ENCODE assay signal across 8 mouse cellular contexts in genomic region chr7:81211760-81212159, GRCm38 (mm10). TPM values are rescaled to one million over a fixed set of nuclear protein-coding genes. Genes with fewer than 3 reads are reported as not detected.
A peak's percentile ranks its signal among the peaks of the same experiment; 100 is the strongest.
DNase-seq lines count a peak whose midpoint lies in the region; ATAC-seq lines count a peak whose summit lies in the region.

No protein-coding gene starts in this region.

- 9% methylated on average over 8 of the region's 8 CpGs for WGBS in intestine, embryonic 15.5 days

- H3K9me3 ChIP-seq in intestine, embryonic 15.5 days, result no peaks in the 10 kb centered on the region

- peaks cover 20% of the 10 kb centered on the region for H3K4me1 ChIP-seq in intestine, embryonic 15.5 days (replicated peaks)

- H3K4me2 ChIP-seq in intestine, embryonic 15.5 days (replicated peaks), result peak overlapping the region; percentile 82

- no peak for ATAC-seq in intestine, embryonic 15.5 days

- H3K36me3 ChIP-seq in intestine, embryonic 15.5 days, result no peaks in the 10 kb centered on the region

- peaks cover 25% of the 10 kb centered on the region for H3K27me3 ChIP-seq in intestine, embryonic 15.5 days (replicated peaks)

- peak overlapping the region; percentile 54; the same call in 1 of the 2 replicates for H3K4me3 ChIP-seq in intestine, embryonic 15.5 days (replicated peaks)

- no peak overlapping the region for H3K9ac ChIP-seq in intestine, embryonic 15.5 days

- H3K27ac ChIP-seq in intestine, embryonic 15.5 days, result no peak overlapping the region

- intact Hi-C loops in gastrocnemius, postnatal 36 days (cut with DNase I), result no loop called here

- peak; percentile 85 for DNase-seq in ovary, adult 18-20 months (ENCODE audit: low spot score)
- DNase-seq in ovary, postnatal 10 days (ENCODE audit: low spot score), result no peak
- DNase-seq in gastrocnemius, postnatal 36 days, result peak; percentile 14 to 15
- DNase-seq in lung, postnatal 10 days, result peak; percentile 37
- no peak for DNase-seq in right cerebral cortex, postnatal 25 days
- no peak for DNase-seq in urinary bladder, adult 18-20 months (ENCODE audit: low spot score in 2 of 2)
- no peak for DNase-seq in right cerebral cortex, adult 18-20 months

RNA-seq across cellular contexts. Expression of gene Pde8a, which starts 1.6 kb away (rescaled TPM):
- 1 to 10 TPM; 4.7 to 7.0 TPM for total RNA-seq in gastrocnemius, postnatal 36 days (2021)
- polyA plus RNA-seq in intestine, embryonic 15.5 days (2015; fragmentation: Nextera tagmentation; extraction: Ambion mirVana), result 2.7 and 3.3 TPM in 2 replicates

Comparison
In these comparisons a context has a peak if more than half of its experiments do, and no peak if none do; other contexts are left out.
1. DNase-seq: peak in ovary, adult 18-20 months (single experiment), gastrocnemius, postnatal 36 days (2 of 2) and lung, postnatal 10 days (single experiment); none in ovary, postnatal 10 days (single experiment), right cerebral cortex, postnatal 25 days (single experiment), urinary bladder, adult 18-20 months (0 of 2) and right cerebral cortex, adult 18-20 months (single experiment).